Mouse (Mus musculus) myocyte (in vitro differentiated cells): ENCODE results near the gene Lpar6. TPM values are rescaled to one million over a fixed set of nuclear protein-coding genes. Genes with fewer than 3 reads are reported as not detected.

Experiments
- H3K27me3 ChIP-seq: one replicate; pipeline ENCODE4 v1.6.1; 2011; ENCODE audit not compliant: control insufficient read depth, insufficient read depth, insufficient read length
- H3K36me3 ChIP-seq: one replicate; pipeline ENCODE4 v1.6.1; 2011; ENCODE audit not compliant: control insufficient read depth, insufficient read depth
- H3K4me2 ChIP-seq: one replicate; pipeline ENCODE4 v1.6.1; 2011; ENCODE audit warnings: low read depth, control low read depth
- H3K4me3 ChIP-seq: one replicate; pipeline ENCODE4 v1.5.1; 2011; ENCODE audit warnings: mild to moderate bottlenecking, control low read depth, moderate library complexity
- H3K79me2 ChIP-seq: one replicate; pipeline ENCODE4 v1.6.1; 2011; ENCODE audit not compliant: control insufficient read depth, insufficient read depth
- H3ac ChIP-seq: one replicate; pipeline ENCODE4 v1.6.1; 2011; ENCODE audit not compliant: control insufficient read depth, insufficient read length
- CEBPB ChIP-seq: IDR thresholded peaks from 2 replicates; pipeline ENCODE4 v1.6.1; 2011; ENCODE audit warnings: mild to moderate bottlenecking, moderate library complexity; ENCODE audit not compliant: poor library complexity, insufficient read depth, severe bottlenecking
- E2F4 ChIP-seq: IDR thresholded peaks from one replicate; pipeline ENCODE4 v1.6.1; 2011; ENCODE audit warnings: mild to moderate bottlenecking, control low read depth, moderate library complexity; ENCODE audit not compliant: insufficient read depth
- MAX ChIP-seq: IDR thresholded peaks from one replicate; pipeline ENCODE4 v1.6.1; 2011; ENCODE audit warnings: low read depth, mild to moderate bottlenecking, control low read depth
- MYOD1 ChIP-seq, 3 experiments: IDR thresholded peaks; one replicate each; pipeline ENCODE4 v1.6.1; 2011; ENCODE audit warnings: control low read depth in 2 of 3, low read depth in 2 of 3, mild to moderate bottlenecking in 2 of 3, moderate library complexity in 1 of 3; ENCODE audit not compliant: insufficient read length in 2 of 3, control insufficient read depth in 1 of 3
- MYOG ChIP-seq, 3 experiments: IDR thresholded peaks; one replicate each; pipeline ENCODE4 v1.6.1; 2011; ENCODE audit warnings: control low read depth in 2 of 3, low read depth in 2 of 3, mild to moderate bottlenecking in 2 of 3; ENCODE audit not compliant: insufficient read length in 2 of 3, control insufficient read depth in 1 of 3, insufficient read depth in 1 of 3
- POLR2A ChIP-seq: IDR thresholded peaks from one replicate; pipeline ENCODE4 v1.6.1; 2011; ENCODE audit warnings: low read depth, mild to moderate bottlenecking, control low read depth, moderate library complexity; ENCODE audit not compliant: insufficient read length
- POLR2AphosphoS2 ChIP-seq: IDR thresholded peaks from one replicate; pipeline ENCODE4 v1.6.1; 2011; ENCODE audit warnings: low read depth, control low read depth; ENCODE audit not compliant: insufficient read length
- REST ChIP-seq: IDR thresholded peaks from one replicate; pipeline ENCODE4 v1.6.1; 2011; ENCODE audit warnings: mild to moderate bottlenecking, control low read depth, moderate library complexity; ENCODE audit not compliant: insufficient read depth, insufficient read length
- SRF ChIP-seq: IDR thresholded peaks from one replicate; pipeline ENCODE4 v1.6.1; 2011; ENCODE audit warnings: low read depth; ENCODE audit not compliant: control insufficient read depth, insufficient read length
- TCF12 ChIP-seq: IDR thresholded peaks from one replicate; pipeline ENCODE4 v1.6.1; 2011; ENCODE audit warnings: mild to moderate bottlenecking, control low read depth; ENCODE audit not compliant: poor library complexity, insufficient read depth, severe bottlenecking
- TCF3 ChIP-seq: IDR thresholded peaks from one replicate; pipeline ENCODE4 v1.6.1; 2011; ENCODE audit warnings: low read depth, control low read depth; ENCODE audit not compliant: insufficient read length
- USF1 ChIP-seq: IDR thresholded peaks from one replicate; pipeline ENCODE4 v1.6.1; 2011; ENCODE audit warnings: low read depth, mild to moderate bottlenecking, control low read depth, moderate library complexity
- polyA plus RNA-seq: library from polyadenylated mRNA; unstranded; fragments of >200 nt; fragmentation: generic; extraction: Trizol; gene quantifications from one replicate; pipeline ENCODE4 v1.2.1, GENCODE M21; 2012; ENCODE audit warnings: missing spikeins

Lpar6 gene
- polyA plus RNA-seq, 1 experiment: 0.59 TPM

- H3K36me3 ChIP-seq: peaks cover 4% of the 10 kb centered on the region
- peak overlapping the region; percentile 72 for H3K4me3 ChIP-seq
- H3K27me3 ChIP-seq: no peaks in the 10 kb centered on the region
- H3K79me2 ChIP-seq: peaks cover 26% of the 10 kb centered on the region
- TF ChIP-seq REST: no peak
- TF ChIP-seq TCF3: no peak
- TF ChIP-seq USF1: no peak
- TF ChIP-seq CEBPB: no peak
- no peak for TF ChIP-seq MYOD1 (IDR thresholded peaks at IDR 0.05; ENCODE audit: control insufficient read depth in 1 of 3, insufficient read length in 2 of 3, low read depth in 2 of 3)
- no peak for TF ChIP-seq E2F4
- TF ChIP-seq SRF: no peak
- no peak for TF ChIP-seq MAX
- TF ChIP-seq POLR2AphosphoS2: no peak
- TF ChIP-seq TCF12: no peak
- no peak for TF ChIP-seq MYOG (IDR thresholded peaks at IDR 0.05; ENCODE audit: control insufficient read depth in 1 of 3, insufficient read depth in 1 of 3, insufficient read length in 2 of 3, low read depth in 2 of 3)
- TF ChIP-seq POLR2A: no peak
- no peak overlapping the region for H3ac ChIP-seq
- H3K4me2 ChIP-seq: peak overlapping the region; percentile 73
Measured at GRCm38 (mm10) chr14:73239857-73240256, 2.2 kb downstream of the Lpar6 start.

DNA sequence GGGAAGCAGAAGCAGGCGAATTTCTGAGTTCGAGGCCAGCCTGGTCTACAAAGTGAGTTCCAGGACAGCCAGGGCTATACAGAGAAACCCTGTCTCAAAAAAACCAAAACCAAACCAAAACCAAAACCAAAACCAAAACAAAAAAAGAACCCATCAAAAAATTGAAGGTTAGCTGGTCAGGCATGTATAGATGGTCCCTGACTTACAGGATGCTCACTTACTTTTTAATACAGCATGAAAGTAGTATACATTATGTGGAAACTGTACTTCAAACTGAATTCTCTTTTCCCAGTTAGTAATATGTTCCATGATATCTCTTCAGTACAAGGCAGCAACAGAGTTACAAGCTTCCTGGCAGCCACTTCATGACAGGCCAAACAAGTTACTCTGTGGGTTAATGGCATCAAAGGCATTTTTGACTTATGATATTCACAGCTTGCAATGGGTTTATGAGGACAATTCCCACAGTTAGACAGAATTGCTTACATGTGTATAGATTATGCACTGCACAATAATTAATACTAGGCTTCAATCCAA lies 6.4 kb downstream of the Lpar6 start:
- no peak overlapping the region for H3K4me3 ChIP-seq
- H3ac ChIP-seq: no peak overlapping the region
- peaks cover 7% of the 10 kb centered on the region for H3K36me3 ChIP-seq
- H3K4me2 ChIP-seq: no peak overlapping the region
- H3K79me2 ChIP-seq: peaks cover 18% of the 10 kb centered on the region
- no peak for TF ChIP-seq MYOG (IDR thresholded peaks at IDR 0.05; ENCODE audit: control insufficient read depth in 1 of 3, insufficient read depth in 1 of 3, insufficient read length in 2 of 3, low read depth in 2 of 3)
- no peak for TF ChIP-seq POLR2A
- no peak for TF ChIP-seq SRF
- H3K27me3 ChIP-seq: no peaks in the 10 kb centered on the region

- peaks cover 1% of the 10 kb centered on the region for H3K36me3 ChIP-seq
- H3ac ChIP-seq: no peak overlapping the region
- H3K4me3 ChIP-seq: no peak overlapping the region
- H3K79me2 ChIP-seq: no peaks in the 10 kb centered on the region
- TF ChIP-seq TCF3 (no peak), SRF (no peak), USF1 (no peak), CEBPB (no peak), POLR2A (no peak), MYOD1 (IDR thresholded peaks at IDR 0.05; ENCODE audit: control insufficient read depth in 1 of 3, insufficient read length in 2 of 3, low read depth in 2 of 3) (no peak), MYOG (IDR thresholded peaks at IDR 0.05; ENCODE audit: control insufficient read depth in 1 of 3, insufficient read depth in 1 of 3, insufficient read length in 2 of 3, low read depth in 2 of 3) (no peak), E2F4 (no peak), REST (no peak)
- H3K27me3 ChIP-seq: no peaks in the 10 kb centered on the region
- no peak overlapping the region for H3K4me2 ChIP-seq
Measured at GRCm38 (mm10) chr14:73250056-73250455, 12.4 kb downstream of the Lpar6 start.

DNA sequence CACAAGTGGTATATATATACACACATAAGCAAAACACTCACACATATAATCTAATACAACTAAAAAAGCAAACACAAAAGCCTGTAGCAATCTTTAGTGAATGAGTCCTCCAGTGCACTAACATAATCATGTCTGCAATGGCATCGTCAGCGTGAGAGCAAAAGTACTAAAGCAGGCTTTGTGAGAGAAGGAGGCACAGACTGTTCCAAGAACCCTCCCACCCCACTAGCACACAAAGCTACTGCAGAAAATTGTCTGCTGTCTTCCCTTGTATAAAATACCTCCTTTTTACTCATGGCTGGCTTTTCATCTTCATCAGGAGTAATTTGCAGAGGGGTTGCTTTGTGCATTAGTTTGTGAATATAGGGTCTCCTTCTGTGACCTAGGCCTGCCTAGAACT lies 14.6 kb downstream of the Lpar6 start:
- no peaks in the 10 kb centered on the region for H3K79me2 ChIP-seq
- no peak for TF ChIP-seq CEBPB
- TF ChIP-seq SRF: no peak
- no peak for TF ChIP-seq USF1
- no peak for TF ChIP-seq POLR2A
- TF ChIP-seq REST: no peak
- no peak for TF ChIP-seq MAX
- no peak for TF ChIP-seq POLR2AphosphoS2
- no peak for TF ChIP-seq E2F4
- H3K4me3 ChIP-seq: no peak overlapping the region
- H3ac ChIP-seq: no peak overlapping the region
- no peaks in the 10 kb centered on the region for H3K27me3 ChIP-seq
- no peak overlapping the region for H3K4me2 ChIP-seq
- peaks cover 4% of the 10 kb centered on the region for H3K36me3 ChIP-seq

DNA sequence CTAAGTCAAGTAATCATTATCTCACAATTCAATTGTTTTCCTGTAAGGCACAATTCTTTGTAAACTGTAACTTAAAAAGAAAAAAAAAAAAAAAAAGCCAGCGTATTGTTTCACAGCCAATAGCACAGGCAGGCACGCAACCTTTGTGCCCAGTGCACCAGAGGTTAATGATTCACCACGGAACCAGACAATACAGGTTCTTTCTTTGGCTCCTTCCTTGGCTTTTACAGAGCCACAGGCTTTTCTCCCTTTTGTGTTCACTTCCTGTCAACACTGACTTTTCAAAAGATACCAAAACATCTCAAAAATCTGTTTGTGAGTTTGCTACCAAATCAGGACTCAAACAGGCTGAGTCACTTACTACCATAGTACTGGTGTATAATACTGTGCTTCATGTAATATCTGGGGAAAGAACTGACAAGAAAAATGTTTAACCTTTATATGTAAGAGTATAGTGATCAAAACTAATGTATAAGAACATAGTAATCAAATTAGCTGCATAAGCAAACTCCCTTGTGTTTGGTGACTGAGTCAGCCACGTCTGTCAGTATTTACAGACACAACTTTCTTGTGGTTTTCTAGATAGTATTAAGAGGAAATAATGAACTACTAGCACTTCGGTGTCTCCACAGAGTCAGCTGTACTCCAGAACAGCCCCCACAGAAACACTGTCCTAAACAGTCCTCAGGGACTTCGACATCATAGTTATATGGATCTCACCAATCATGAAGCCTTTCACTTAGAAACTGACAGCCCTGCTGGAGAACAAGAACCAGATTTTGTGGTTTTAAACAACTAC lies 16.0 kb downstream of the Lpar6 start:
- Histone ChIP-seq H3K4me3 (no peak overlapping the region), H3K27me3 (no peaks in the 10 kb centered on the region), H3ac (no peak overlapping the region), H3K79me2 (no peaks in the 10 kb centered on the region), H3K36me3 (peaks cover 9% of the 10 kb centered on the region), H3K4me2 (no peak overlapping the region)
- TF ChIP-seq POLR2AphosphoS2 (no peak), REST (no peak), SRF (no peak), E2F4 (no peak), TCF12 (no peak), TCF3 (no peak), POLR2A (no peak), MYOD1 (IDR thresholded peaks at IDR 0.05; ENCODE audit: control insufficient read depth in 1 of 3, insufficient read length in 2 of 3, low read depth in 2 of 3) (no peak), MYOG (IDR thresholded peaks at IDR 0.05; ENCODE audit: control insufficient read depth in 1 of 3, insufficient read depth in 1 of 3, insufficient read length in 2 of 3, low read depth in 2 of 3) (no peak), USF1 (no peak), MAX (no peak), CEBPB (no peak)
